Mouse (Mus musculus) right cerebral cortex, postnatal 10 days (tissue): ENCODE data around the gene Cnpy1.

Experiments used
- DNase-seq, 2 experiments: peaks; one replicate each; pipeline ENCODE4 v3.0.0; 2021; ENCODE audit warnings: low spot score in 2 of 2

The Cnpy1 gene

GRCm38 (mm10) chr5:28191201-28192098, 54.2 kb downstream of the Cnpy1 start:
- no peak for DNase-seq

- DNase-seq, result no peak
These were observed 66.3 kb downstream of the Cnpy1 start for GRCm38 (mm10) chr5:28179237-28179790.

GRCm38 (mm10) chr5:28178322-28178721, 67.3 kb downstream of the Cnpy1 start:
- no peak for DNase-seq

GRCm38 (mm10) chr5:28176585-28176984, 69.0 kb downstream of the Cnpy1 start:
- no peak for DNase-seq

- no peak for DNase-seq
These were observed 69.6 kb downstream of the Cnpy1 start for GRCm38 (mm10) chr5:28176023-28176422.

- no peak for DNase-seq
These were observed 70.1 kb downstream of the Cnpy1 start for GRCm38 (mm10) chr5:28175570-28175919.

- no peak for DNase-seq
These were observed 70.6 kb downstream of the Cnpy1 start for GRCm38 (mm10) chr5:28174876-28175569.

- no peak for DNase-seq
These were observed 71.5 kb downstream of the Cnpy1 start for GRCm38 (mm10) chr5:28174086-28174485.

GRCm38 (mm10) chr5:28173674-28174073, 71.9 kb downstream of the Cnpy1 start:
- no peak for DNase-seq

- no peak for DNase-seq
These were observed 72.5 kb downstream of the Cnpy1 start for GRCm38 (mm10) chr5:28172921-28173670.

- DNase-seq, result no peak
These were observed 73.2 kb downstream of the Cnpy1 start for GRCm38 (mm10) chr5:28172261-28172920.

- DNase-seq, result no peak
These were observed 73.9 kb downstream of the Cnpy1 start for GRCm38 (mm10) chr5:28171667-28172066.

- DNase-seq, result no peak
These were observed 74.7 kb downstream of the Cnpy1 start for GRCm38 (mm10) chr5:28170892-28171291.

- DNase-seq, result peak in 1 of 2 experiments; percentile 23
These were observed 75.5 kb downstream of the Cnpy1 start for GRCm38 (mm10) chr5:28170081-28170480.

GRCm38 (mm10) chr5:28169166-28169801, 76.3 kb downstream of the Cnpy1 start:
- DNase-seq, result no peak

GRCm38 (mm10) chr5:28168253-28169165, 77.1 kb downstream of the Cnpy1 start:
- DNase-seq, result no peak

- DNase-seq, result peak in 1 of 2 experiments; percentile 21
These were observed 77.9 kb downstream of the Cnpy1 start for GRCm38 (mm10) chr5:28167611-28168252.

GRCm38 (mm10) chr5:28166256-28167231, 79.1 kb downstream of the Cnpy1 start:
- peak in 1 of 2 experiments; percentile 21 for DNase-seq
